Mouse (Mus musculus): ENCODE results near the gene Zrsr2. TPM values are rescaled to one million over a fixed set of nuclear protein-coding genes. Genes with fewer than 3 reads are reported as not detected.

The Zrsr2 gene
- 13.7 and 15.2 TPM in 2 replicates for total RNA-seq (2012; rRNA removed)
- 14.2 and 16.5 TPM in 2 replicates for total RNA-seq (2014; rRNA removed)
- 76.8 and 89.1 TPM in 2 replicates for polyA plus RNA-seq (2012; ENCODE audit: insufficient read length, low read depth)

GRCm38 (mm10) chrX:163958467-163958875, at the start of gene Zrsr2:
TSS of gene Zrsr2 (minus strand) at chrX:163958661.
- H3K4me1 ChIP-seq (ENCODE audit: control insufficient read depth in 1 of 2, insufficient read depth in 2 of 2) = no peaks in the 10 kb centered on the region
- H3K27me3 ChIP-seq (replicated peaks) = no peaks in the 10 kb centered on the region
- DNase-seq (ENCODE audit: extremely low read depth) = peak; percentile 92
- dilution Hi-C loops (cut with MboI; ENCODE audit: extremely low pct_ligation_motif_present, extremely low pct_unique_long_range_greater_than_20kb, low sequenced_read_pairs) (no loop called here), in situ Hi-C loops (cut with MboI; ENCODE audit: low pct_ligation_motif_present, low pct_unique_long_range_greater_than_20kb, low sequenced_read_pairs) (no loop called here)
- H3K9me3 ChIP-seq (replicated peaks; ENCODE audit: low read length) = peaks cover 1% of the 10 kb centered on the region
- H3K4me2 ChIP-seq (ENCODE audit: insufficient read depth, low read depth, poor library complexity, severe bottlenecking) = peak within 1 kb of the TSS; percentile 82
- peaks cover 11 to 32% of the 10 kb centered on the region in 2 experiments for H3K36me3 ChIP-seq (replicated peaks in 1 of 2; ENCODE audit: control insufficient read depth in 1 of 2, insufficient read depth in 1 of 2, low read length in 1 of 2)
- H3K4me3 ChIP-seq (replicated peaks in 1 of 3; ENCODE audit: low read depth in 2 of 3, low read length in 2 of 3, poor library complexity in 1 of 3) = peak within 1 kb of the TSS; percentile 75 to 89 (median 83)
- peak within 1 kb of the TSS; percentile 97 for H3K9ac ChIP-seq (ENCODE audit: insufficient read depth, low read depth)
- H3K27ac ChIP-seq (ENCODE audit: insufficient read depth, low read depth) = peak within 1 kb of the TSS; percentile 96
- TF ChIP-seq JUN (IDR thresholded peaks at IDR 0.05; ENCODE audit: insufficient read depth, low read depth, low read length) = no peak
- no peak for TF ChIP-seq MAX (IDR thresholded peaks at IDR 0.05; ENCODE audit: low read length)
- peak; percentile 53 for TF ChIP-seq HCFC1 (IDR thresholded peaks at IDR 0.05; ENCODE audit: low read depth, low read length)
- TF ChIP-seq BHLHE40 (IDR thresholded peaks at IDR 0.05; ENCODE audit: low read depth, low read length) = peak; percentile 33; the same call in 1 of the 2 replicates
- TF ChIP-seq RCOR1 (conservative IDR thresholded peaks at IDR 0.05; ENCODE audit: low read depth, low read length) = no peak
- peak; percentile 25; the same call in 1 of the 2 replicates for TF ChIP-seq ZMIZ1 (IDR thresholded peaks at IDR 0.05; ENCODE audit: low read depth, low read length)
- TF ChIP-seq CHD1 (IDR thresholded peaks at IDR 0.05; ENCODE audit: low read depth, low read length) = no peak
- no peak for TF ChIP-seq CTCF (conservative IDR thresholded peaks at IDR 0.05 in 1 of 2, IDR thresholded peaks at IDR 0.05 in 1 of 2; ENCODE audit: low read depth in 2 of 2, low read length in 2 of 2)
- TF ChIP-seq NELFE (IDR thresholded peaks at IDR 0.05; ENCODE audit: low read depth, low read length) = peak; percentile 71; the same call in 1 of the 2 replicates
- peak; percentile 13; the same call in 1 of the 2 replicates for TF ChIP-seq USF1 (IDR thresholded peaks at IDR 0.05; ENCODE audit: low read depth, low read length)
- TF ChIP-seq MAFK (IDR thresholded peaks at IDR 0.05; ENCODE audit: insufficient replicate concordance, low read length) = no peak
- TF ChIP-seq ZKSCAN1 (IDR thresholded peaks at IDR 0.05; ENCODE audit: borderline replicate concordance, low read depth, low read length) = no peak
- TF ChIP-seq MEF2A (IDR thresholded peaks at IDR 0.05; ENCODE audit: borderline replicate concordance, low read depth, low read length) = no peak
- peak; percentile 52 for TF ChIP-seq ELF1 (IDR thresholded peaks at IDR 0.05; ENCODE audit: low read depth, low read length)
- TF ChIP-seq JUND (conservative IDR thresholded peaks at IDR 0.05; ENCODE audit: low read depth, low read length) = no peak
- TF ChIP-seq MAZ (IDR thresholded peaks at IDR 0.05; ENCODE audit: low read depth, low read length) = 0 out of 2 replicates have a peak, but pooled peaks have one; percentile 41
- no peak for TF ChIP-seq ZNF384 (IDR thresholded peaks at IDR 0.05; ENCODE audit: low read depth, low read length)
- TF ChIP-seq SIN3A (IDR thresholded peaks at IDR 0.05; ENCODE audit: low read length) = 0 out of 2 replicates have a peak, but pooled peaks have one; percentile 6
- TF ChIP-seq POLR2AphosphoS2 (IDR thresholded peaks at IDR 0.05; ENCODE audit: low read depth, low read length) = 0 out of 2 replicates have a peak, but pooled peaks have one; percentile 73
- TF ChIP-seq SMC3 (IDR thresholded peaks at IDR 0.05; ENCODE audit: low read depth, low read length) = no peak
- peak; percentile 77 for TF ChIP-seq POLR2A (IDR thresholded peaks at IDR 0.05; ENCODE audit: low read depth, low read length)
- TF ChIP-seq PAX5 (IDR thresholded peaks at IDR 0.05; ENCODE audit: low read length) = no peak
- TF ChIP-seq EP300 (IDR thresholded peaks at IDR 0.05; ENCODE audit: low read length) = no peak
- no peak for TF ChIP-seq TBP (conservative IDR thresholded peaks at IDR 0.05; ENCODE audit: low read depth, low read length)
- no peak for TF ChIP-seq KAT2A (IDR thresholded peaks at IDR 0.05; ENCODE audit: insufficient replicate concordance, low read length)
- TF ChIP-seq TCF12 (IDR thresholded peaks at IDR 0.05; ENCODE audit: low read depth, low read length) = no peak
- peak; percentile 36; the same call in 1 of the 2 replicates for TF ChIP-seq MXI1 (IDR thresholded peaks at IDR 0.05; ENCODE audit: low read depth, low read length)
- TF ChIP-seq ZC3H11A (IDR thresholded peaks at IDR 0.05; ENCODE audit: low read depth, low read length) = no peak
- no peak for TF ChIP-seq USF2 (conservative IDR thresholded peaks at IDR 0.05; ENCODE audit: low read depth, low read length)
- TF ChIP-seq UBTF (IDR thresholded peaks at IDR 0.05; ENCODE audit: low read depth, low read length) = no peak
- TF ChIP-seq E2F4 (IDR thresholded peaks at IDR 0.05; ENCODE audit: insufficient replicate concordance, low read depth, low read length) = no peak
- no peak for TF ChIP-seq GABPA (IDR thresholded peaks at IDR 0.05; ENCODE audit: insufficient replicate concordance, low read depth, low read length)
- peaks cover 15% of the 10 kb centered on the region for H3K79me2 ChIP-seq (replicated peaks; ENCODE audit: control insufficient read depth, extremely low read depth, insufficient read depth, poor library complexity, severe bottlenecking)
